Mouse (Mus musculus) cerebellum, adult 2 months (tissue): ENCODE measurements at regions not wholly inside any gene's neighbourhood (a gene's known extent, or its start where the extent isn't known, plus 50 kb on each side); places are given as distances from the start of the nearest gene placed in this dataset.
A peak's percentile ranks its signal among the peaks of the same experiment; 100 is the strongest.
"Not testable (repeated sequence)": the region's sequence is repeated elsewhere in the genome, so short reads cannot be mapped to it uniquely, and the experiment has no call there.

Source experiments
- DNase-seq, 2 experiments: peaks; one replicate each; pipeline ENCODE4 v3.0.0; 2021
- H3K27ac ChIP-seq: fragments of 200-500 bp; 2 replicates; pipeline ENCODE4 v1.5.1; 2012; ENCODE audit warnings: low read length, control low read depth, inconsistent platforms; ENCODE audit not compliant: insufficient read depth
- H3K27me3 ChIP-seq: fragments of 200-500 bp; 2 replicates; pipeline ENCODE4 v1.6.1; 2012; ENCODE audit warnings: inconsistent platforms, mild to moderate bottlenecking, low read length, moderate library complexity; ENCODE audit not compliant: control insufficient read depth, insufficient read depth
- H3K4me1 ChIP-seq: fragments of 200-500 bp; 2 replicates; pipeline ENCODE4 v1.6.1; 2011; ENCODE audit warnings: low read length; ENCODE audit not compliant: control insufficient read depth, insufficient read depth
- H3K4me3 ChIP-seq: fragments of 200-500 bp; replicated peaks from 2 replicates; pipeline ENCODE3; 2011; ENCODE audit warnings: mild to moderate bottlenecking, low read depth, low read length, control low read depth; ENCODE audit not compliant: insufficient read depth
- CTCF ChIP-seq: fragments of 200-500 bp; IDR thresholded peaks from 2 replicates; pipeline ENCODE4 v1.5.1; 2011; ENCODE audit warnings: low read depth, mild to moderate bottlenecking, control low read depth, low read length, moderate library complexity, borderline replicate concordance; ENCODE audit not compliant: insufficient read depth
- POLR2A ChIP-seq: fragments of 200-500 bp; IDR thresholded peaks from 2 replicates; pipeline ENCODE4 v1.6.1; 2011; ENCODE audit warnings: low read length, control low read depth, borderline replicate concordance; ENCODE audit not compliant: insufficient read depth
- WGBS: fragments of 180-500 bp; shearing (Covaris S2); methylation state at CpG from one replicate; pipeline ENCODE4 v1.1.7; 2018; 5-methylcytosine and 5-hydroxymethylcytosine counted together

GRCm38 (mm10) chr15:3909471-3909870 lies 69.9 kb downstream of the Fbxo4 start:
- Histone ChIP-seq H3K27ac (no peak overlapping the region), H3K4me1 (no peaks in the 10 kb centered on the region), H3K4me3 (no peak overlapping the region), H3K27me3 (no peaks in the 10 kb centered on the region)
- 47% methylated on average over 3 of the region's 3 CpGs for WGBS
- DNase-seq: no peak
- TF ChIP-seq POLR2A (no peak), CTCF (no peak)

GRCm38 (mm10) chr15:3908721-3909120 lies 70.7 kb downstream of the Fbxo4 start:
- Histone ChIP-seq H3K4me3 (no peak overlapping the region), H3K4me1 (no peaks in the 10 kb centered on the region), H3K27ac (no peak overlapping the region), H3K27me3 (no peaks in the 10 kb centered on the region)
- WGBS: 6% methylated on average over 2 of the region's 2 CpGs
- peak in 1 of 2 experiments; percentile 2 for DNase-seq
- no peak for TF ChIP-seq CTCF
- no peak for TF ChIP-seq POLR2A

GRCm38 (mm10) chr15:3905548-3905947 lies 73.8 kb downstream of the Fbxo4 start:
- Histone ChIP-seq H3K27ac (no peak overlapping the region), H3K27me3 (no peaks in the 10 kb centered on the region), H3K4me3 (no peak overlapping the region), H3K4me1 (no peaks in the 10 kb centered on the region)
- WGBS: 51% methylated on average over 2 of the region's 2 CpGs
- no peak for DNase-seq
- TF ChIP-seq POLR2A: no peak
- TF ChIP-seq CTCF: no peak

- DNase-seq: no peak
- H3K4me3 ChIP-seq: no peak overlapping the region
- no peaks in the 10 kb centered on the region for H3K27me3 ChIP-seq
- no peak overlapping the region for H3K27ac ChIP-seq
- WGBS: 92% methylated on average over 2 of the region's 2 CpGs
- TF ChIP-seq POLR2A (no peak), CTCF (no peak)
- no peaks in the 10 kb centered on the region for H3K4me1 ChIP-seq
Measured at GRCm38 (mm10) chr15:3878429-3878828, 100.9 kb downstream of the Fbxo4 start.

- no peak for DNase-seq
Measured at GRCm38 (mm10) chr15:3877506-3877905, 101.9 kb downstream of the Fbxo4 start.

GRCm38 (mm10) chr15:3875210-3875861 lies 104.0 kb downstream of the Fbxo4 start:
- WGBS: 18% methylated on average over 7 of the region's 7 CpGs
- peak in 1 of 2 experiments; percentile 7 for DNase-seq
- H3K4me3 ChIP-seq, H3K4me1 ChIP-seq, H3K27me3 ChIP-seq, H3K27ac ChIP-seq: not testable (repeated sequence)

More at GRCm38 (mm10) chr15:3877506-3877905, 101.9 kb downstream of the Fbxo4 start:
- 82% methylated on average over 3 of the region's 3 CpGs for WGBS
- no peaks in the 10 kb centered on the region for H3K4me1 ChIP-seq
- no peak overlapping the region for H3K4me3 ChIP-seq
- TF ChIP-seq POLR2A: no peak
- TF ChIP-seq CTCF: no peak
- H3K27ac ChIP-seq: no peak overlapping the region
- no peaks in the 10 kb centered on the region for H3K27me3 ChIP-seq

- no peaks in the 10 kb centered on the region for H3K4me1 ChIP-seq
- TF ChIP-seq CTCF (no peak), POLR2A (no peak)
- no peak for DNase-seq
- H3K27ac ChIP-seq: no peak overlapping the region
- no peaks in the 10 kb centered on the region for H3K27me3 ChIP-seq
- no peak overlapping the region for H3K4me3 ChIP-seq
- 83% methylated on average over 4 of the region's 4 CpGs for WGBS
Measured at GRCm38 (mm10) chr15:3831802-3832201, 147.6 kb downstream of the Fbxo4 start.

- H3K27ac ChIP-seq: no peak overlapping the region
- H3K4me1 ChIP-seq: no peaks in the 10 kb centered on the region
- WGBS: 95% methylated on average over 2 of the region's 2 CpGs
- H3K4me3 ChIP-seq: no peak overlapping the region
- no peak for DNase-seq
- no peak for TF ChIP-seq CTCF
- TF ChIP-seq POLR2A: no peak
- H3K27me3 ChIP-seq: no peaks in the 10 kb centered on the region
Measured at GRCm38 (mm10) chr15:3805430-3805829, 173.9 kb downstream of the Fbxo4 start.

- Histone ChIP-seq H3K4me3 (no peak overlapping the region), H3K27ac (no peak overlapping the region), H3K4me1 (no peaks in the 10 kb centered on the region), H3K27me3 (no peaks in the 10 kb centered on the region)
- DNase-seq: no peak
- TF ChIP-seq POLR2A: no peak
- TF ChIP-seq CTCF: no peak
- 83% methylated on average over 3 of the region's 3 CpGs for WGBS
Measured at GRCm38 (mm10) chr15:3775865-3776264, 192.6 kb upstream of the Ghr start.
